Mouse (Mus musculus): ENCODE measurements around the gene Use1.
"Not testable (repeated sequence)": the region's sequence is repeated elsewhere in the genome, so short reads cannot be mapped to it uniquely, and the experiment has no call there.

Use1 gene

DNA sequence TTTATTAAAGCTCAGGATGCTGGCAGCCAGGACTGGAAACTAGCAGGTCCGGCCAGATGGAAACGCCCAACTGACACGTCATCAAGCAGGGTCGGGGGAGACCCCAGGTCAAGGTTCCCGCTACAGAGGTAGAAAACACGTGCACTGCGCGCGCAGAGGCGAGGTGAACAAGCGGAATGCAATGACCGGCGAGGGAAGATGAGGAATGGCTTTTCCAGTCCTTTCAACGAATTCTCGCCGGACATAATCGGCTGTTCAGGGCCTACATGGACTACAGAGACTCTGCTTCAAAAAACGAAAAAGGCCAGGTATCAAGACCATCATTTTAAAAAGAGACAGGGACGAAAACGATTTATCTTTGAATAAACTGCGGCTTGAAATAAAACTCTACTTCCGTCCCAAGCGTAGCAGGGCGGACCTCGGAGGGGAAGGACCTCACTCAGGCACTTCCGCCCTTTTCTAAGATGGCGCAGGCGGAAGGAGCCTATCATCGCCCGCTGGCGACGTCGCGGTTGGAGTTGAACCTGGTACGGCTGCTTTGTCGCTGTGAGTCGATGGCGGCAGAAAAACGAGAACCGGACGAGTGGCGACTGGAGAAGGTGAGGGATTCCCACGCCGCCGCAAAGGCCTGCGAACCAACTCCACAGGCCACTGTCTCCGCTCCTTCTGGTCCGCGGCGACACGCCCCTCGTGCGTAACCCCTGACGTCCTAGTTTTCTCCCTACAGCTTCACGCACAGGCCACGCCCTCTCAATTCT, at the start of gene Use1:
TSS of gene Use1 (plus strand) at position 78 of the 758 bp plus-strand sequence.
- in situ Hi-C loops (cut with MboI, MseI), result no loop called here

- in situ Hi-C loops (cut with MboI, MseI), result not testable (repeated sequence)
Measured at GRCm38 (mm10) chr8:71318610-71319009, 48.0 kb upstream of the Use1 start.

GRCm38 (mm10) chr8:71319760-71320159, 46.9 kb upstream of the Use1 start:
- in situ Hi-C loops (cut with MboI, MseI), result loop anchor here in 1 of 2 experiments (5.0 kb wide), 1 partner anchor 47 kb away; the partner anchor contains the start of genes Haus8 and Myo9b

GRCm38 (mm10) chr8:71322939-71323338, 43.7 kb upstream of the Use1 start:
- in situ Hi-C loops (cut with MboI, MseI), result loop anchor here in 1 of 2 experiments (5.0 kb wide), 1 partner anchor 51 kb away; the partner anchor contains the start of genes Haus8 and Myo9b

- in situ Hi-C loops (cut with MboI, MseI), result loop anchor here in 1 of 2 experiments (5.0 kb wide), 1 partner anchor 53 kb away; the partner anchor contains the start of genes Haus8 and Myo9b
Measured at GRCm38 (mm10) chr8:71324848-71325247, 41.8 kb upstream of the Use1 start.

DNA sequence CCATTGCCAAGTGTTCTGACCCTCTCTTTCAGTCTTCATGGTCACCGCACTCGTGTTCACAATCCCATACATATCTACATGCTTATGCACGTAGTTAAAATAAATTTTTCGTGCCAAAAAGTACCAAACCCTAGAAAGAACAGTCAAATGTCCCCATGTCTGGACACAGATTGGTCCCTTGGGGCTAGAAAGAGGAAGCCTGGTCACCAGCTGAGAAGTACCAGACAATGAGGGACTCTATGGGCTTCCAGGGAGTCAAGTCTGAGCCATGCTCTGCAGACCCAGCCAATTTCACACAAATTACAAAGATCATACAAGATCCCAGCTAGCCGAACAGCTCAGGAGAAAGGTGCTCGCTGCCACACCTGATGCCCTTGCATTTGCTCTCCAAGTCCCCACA, 28.8 kb upstream of the Use1 start:
- in situ Hi-C loops (cut with MboI, MseI), result loop anchor here in 1 of 2 experiments (5.0 kb wide), 1 partner anchor 69 kb away; the partner anchor contains the start of gene Ankle1

DNA sequence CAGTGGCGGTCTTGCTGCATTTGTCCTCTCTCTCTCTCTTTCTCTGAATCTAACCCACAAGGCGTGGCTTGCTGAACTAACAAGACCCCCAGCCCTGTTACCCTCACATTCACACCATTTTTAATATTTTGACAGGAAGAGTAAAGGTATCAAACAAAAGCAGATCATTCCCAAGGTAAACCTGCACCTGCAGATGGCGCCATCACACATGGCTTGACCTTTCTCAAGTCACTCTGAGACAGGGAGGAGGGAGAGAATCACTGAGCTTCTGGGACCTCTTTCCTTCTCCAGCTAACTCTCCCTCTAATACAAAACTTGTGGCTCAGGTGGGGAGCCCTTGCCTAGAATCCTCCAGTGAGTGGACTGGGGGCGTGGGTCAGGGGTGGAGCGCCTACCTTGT, 26.0 kb upstream of the Use1 start:
- in situ Hi-C loops (cut with MboI, MseI), result no loop called here

DNA sequence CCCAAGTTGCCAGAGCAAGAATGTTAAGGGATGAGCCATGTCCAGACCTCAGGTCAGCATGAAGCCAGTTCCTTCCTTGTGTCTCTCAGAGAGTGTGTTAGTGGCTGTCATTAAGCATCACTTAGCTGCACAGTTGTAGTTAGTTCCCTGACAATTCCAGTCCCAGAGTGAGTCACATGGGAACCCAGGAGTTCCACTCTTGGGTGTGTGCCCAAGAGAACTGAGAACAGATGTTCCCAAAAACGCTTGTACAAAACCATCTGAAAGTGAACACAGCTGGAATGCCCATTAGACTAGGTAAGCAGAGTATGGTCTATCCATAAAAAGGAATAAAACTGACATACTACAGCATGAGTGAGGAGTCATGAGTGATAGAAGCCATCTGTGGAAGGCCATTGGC, 20.1 kb upstream of the Use1 start:
- in situ Hi-C loops (cut with MboI, MseI), result no loop called here

DNA sequence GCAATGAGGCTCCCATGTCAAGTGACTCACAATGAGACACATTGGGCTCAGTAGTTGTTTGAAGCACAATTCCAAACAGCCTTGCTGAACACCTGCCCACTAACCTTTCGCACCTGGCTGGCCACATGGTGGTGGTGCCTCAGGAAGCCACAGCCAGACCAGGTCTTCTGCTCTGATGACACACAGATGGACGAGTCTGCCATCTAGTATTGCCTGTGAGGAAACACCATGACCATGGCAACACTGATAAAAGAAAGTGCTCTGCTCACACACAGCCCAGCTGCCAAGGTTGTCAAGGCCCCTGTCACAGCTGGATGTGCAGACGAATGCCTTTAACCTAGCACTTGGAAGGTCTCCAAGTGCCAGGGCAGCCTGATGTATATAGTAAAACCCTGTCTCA, 15.5 kb upstream of the Use1 start:
- in situ Hi-C loops (cut with MboI, MseI), result no loop called here

DNA sequence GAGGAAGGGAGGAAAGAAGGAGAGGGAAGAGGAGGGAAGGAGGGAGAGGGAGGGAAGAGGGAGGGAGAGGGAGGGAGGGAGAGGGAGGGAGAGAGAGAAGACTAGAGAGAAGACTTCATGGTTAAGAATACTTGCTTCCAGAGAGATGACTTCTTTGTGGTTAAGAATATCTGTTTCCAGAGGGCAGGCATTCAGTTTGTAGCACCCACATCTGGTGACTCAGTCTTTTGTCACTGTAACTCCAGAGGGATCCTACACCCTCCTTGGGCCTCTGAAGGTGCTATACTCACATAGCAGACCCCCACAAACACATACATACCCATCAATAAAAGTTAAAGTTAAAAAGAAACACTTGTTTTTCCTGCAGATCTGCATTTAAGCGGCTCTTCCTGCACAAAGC, 15.1 kb upstream of the Use1 start:
- in situ Hi-C loops (cut with MboI, MseI), result no loop called here

- in situ Hi-C loops (cut with MboI, MseI), result no loop called here
Measured at GRCm38 (mm10) chr8:71358026-71358425, 8.6 kb upstream of the Use1 start.

- in situ Hi-C loops (cut with MboI, MseI), result no loop called here
Measured at GRCm38 (mm10) chr8:71367529-71368176, 1.0 kb downstream of the Use1 start.

DNA sequence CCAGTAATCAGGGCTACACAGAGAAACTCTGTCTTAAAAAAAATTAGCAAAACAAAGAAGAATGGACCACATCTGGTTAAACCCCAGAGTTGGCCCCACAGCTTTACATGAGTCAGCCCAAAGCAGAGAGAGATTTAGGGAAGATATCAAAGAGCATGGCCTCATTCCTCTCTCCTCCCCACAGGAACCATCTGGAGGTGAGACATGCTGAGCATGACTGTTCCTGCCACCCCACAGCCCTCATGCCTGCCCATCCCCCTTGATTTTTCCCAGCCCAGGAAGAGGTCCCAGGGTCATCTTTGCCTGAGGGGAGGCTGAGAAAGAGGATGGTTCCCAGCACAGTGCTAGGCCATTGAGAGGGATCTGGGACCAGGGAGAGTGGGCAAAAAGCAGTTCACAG, 1.7 kb downstream of the Use1 start:
- in situ Hi-C loops (cut with MboI, MseI), result no loop called here

- in situ Hi-C loops (cut with MboI, MseI), result no loop called here
Measured at GRCm38 (mm10) chr8:71369040-71369718, 2.5 kb downstream of the Use1 start.

- in situ Hi-C loops (cut with MboI, MseI), result loop anchor here in 1 of 2 experiments (5.0 kb wide), 3 partner anchors 37 to 473 kb away; partner anchors contain the start of genes Ankle1, Dda1 and Rpl18a
Measured at GRCm38 (mm10) chr8:71370711-71371235, 4.1 kb downstream of the Use1 start.

DNA sequence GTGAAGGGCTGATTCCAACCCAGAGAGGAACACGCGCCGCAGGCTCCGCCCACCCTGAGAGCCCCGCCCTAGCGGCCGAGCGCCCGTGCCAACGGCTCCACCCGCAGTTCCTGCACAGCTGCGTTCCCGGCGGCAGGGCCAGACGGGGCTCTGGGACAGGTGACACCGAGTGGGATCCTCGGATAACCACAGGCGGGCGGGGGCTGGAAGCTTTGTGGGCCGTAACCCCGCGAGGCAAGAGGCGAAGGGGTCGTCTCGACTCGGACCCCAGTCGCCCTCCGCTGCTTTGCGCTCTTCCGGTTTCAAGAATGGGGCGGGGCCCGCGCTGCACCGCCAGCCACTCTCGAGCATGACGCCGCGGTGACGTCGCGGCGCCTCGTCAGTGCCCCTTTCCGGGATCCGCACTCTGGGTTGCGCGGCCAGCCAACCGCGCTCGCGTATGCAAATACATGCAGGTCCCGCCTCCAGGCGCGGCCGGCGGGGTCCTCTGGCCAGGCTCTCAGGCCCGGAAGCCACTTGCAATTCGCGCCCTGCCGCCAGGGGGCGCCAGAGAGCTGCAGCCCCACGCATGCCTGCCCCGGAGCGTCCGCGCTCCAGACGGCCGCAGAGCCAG, 4.7 kb downstream of the Use1 start, which contains the start of gene Ocel1:
TSS of gene Ocel1 (plus strand) at position 63 of the 613 bp plus-strand sequence.
- in situ Hi-C loops (cut with MboI, MseI), result loop anchor here in 1 of 2 experiments (5.0 kb wide), 3 partner anchors 36 to 474 kb away; partner anchors contain the start of genes Ankle1, Dda1 and Rpl18a

DNA sequence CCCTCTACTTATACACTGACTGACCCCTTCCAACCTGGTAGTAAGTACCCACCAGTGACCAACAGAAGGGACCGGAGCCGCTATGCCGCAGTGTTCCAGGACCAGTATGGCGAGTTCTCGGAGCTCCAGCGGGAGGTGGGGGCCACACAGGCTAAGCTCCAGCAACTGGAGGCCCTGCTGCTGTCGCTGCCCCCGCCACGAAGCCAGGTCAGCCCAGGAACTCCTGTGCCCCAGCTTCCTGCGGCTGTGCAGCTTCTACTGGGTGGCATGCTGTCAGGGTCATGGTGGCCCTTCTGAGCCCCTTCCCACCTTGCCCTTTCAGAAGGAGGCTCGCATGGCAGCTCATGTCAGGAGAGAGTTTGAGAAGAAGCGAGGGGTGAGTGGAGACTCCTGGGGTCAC, 5.8 kb downstream of the Use1 start:
- in situ Hi-C loops (cut with MboI, MseI), result loop anchor here in 1 of 2 experiments (5.0 kb wide), 3 partner anchors 35 to 475 kb away; partner anchors contain the start of genes Ankle1, Dda1 and Rpl18a

DNA sequence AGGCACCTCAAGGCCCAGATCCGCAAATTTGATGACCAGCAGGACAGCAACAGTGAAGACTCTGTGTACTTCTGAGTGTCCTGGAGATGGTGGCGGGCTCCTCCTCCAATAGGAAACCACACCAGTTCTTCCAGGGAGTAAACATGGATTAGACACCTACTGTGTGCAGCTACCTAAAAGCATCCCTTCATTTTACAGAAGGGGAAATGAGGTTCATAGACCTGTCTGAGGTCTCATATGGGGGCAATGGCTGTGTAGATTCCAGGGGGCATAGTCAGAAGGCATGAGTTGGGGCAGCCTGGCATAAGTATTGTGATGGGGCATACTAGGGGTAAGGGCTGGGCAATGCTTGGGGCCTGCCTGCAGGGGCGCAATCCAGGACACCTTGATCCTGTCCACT, 6.4 kb downstream of the Use1 start:
- in situ Hi-C loops (cut with MboI, MseI), result loop anchor here in 1 of 2 experiments (5.0 kb wide), 3 partner anchors 34 to 476 kb away; partner anchors contain the start of genes Ankle1, Dda1 and Rpl18a

DNA sequence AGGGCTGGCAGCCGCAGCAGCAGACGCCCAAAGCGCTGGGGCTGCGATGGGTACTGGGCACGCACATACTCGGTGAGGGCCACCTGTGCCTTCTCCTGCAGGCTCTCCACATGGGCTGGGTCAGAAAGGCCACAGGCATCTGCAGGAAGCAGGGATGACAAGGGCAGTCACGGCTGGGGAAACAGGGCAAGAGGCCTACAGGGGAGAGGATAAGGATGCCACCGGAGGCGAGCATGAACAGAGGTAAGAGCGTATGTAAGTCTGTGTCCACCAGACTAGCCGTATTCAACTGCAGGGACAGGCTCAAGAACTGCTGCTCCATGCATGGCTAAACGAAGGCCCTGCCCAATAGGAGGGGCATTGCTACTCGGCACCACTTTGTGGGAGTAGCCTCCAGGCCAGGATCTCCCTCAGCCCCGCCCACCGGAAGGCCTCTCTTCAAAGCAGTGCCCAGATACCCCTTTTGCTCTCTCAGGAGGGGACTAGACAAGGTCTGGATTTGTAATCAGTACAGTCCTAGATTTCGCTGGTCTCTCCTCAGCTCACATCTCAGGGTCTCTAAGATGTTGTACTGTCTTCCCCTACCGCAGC, 8.1 kb downstream of the Use1 start:
- in situ Hi-C loops (cut with MboI, MseI), result loop anchor here in 1 of 2 experiments (5.0 kb wide), 3 partner anchors 33 to 477 kb away; partner anchors contain the start of genes Ankle1, Dda1 and Rpl18a
